Mouse (Mus musculus) frontal cortex, postnatal 36 days (tissue): Measurements from ENCODE around the gene Aanat.

Experiments used
- DNase-seq, 2 experiments: peaks; one replicate each; pipeline ENCODE4 v3.0.0; 2022; ENCODE audit warnings: low spot score in 2 of 2

Gene Aanat

GRCm38 (mm10) chr11:116586310-116586709 is at the start of gene Aanat:
Gene Aanat, plus strand, starts transcription at chr11:116586432.
- no peak for DNase-seq

- no peak for DNase-seq
Observed at GRCm38 (mm10) chr11:116536685-116537084, 49.5 kb upstream of the Aanat start.

GRCm38 (mm10) chr11:116537388-116537787 is 48.8 kb upstream of the Aanat start:
- DNase-seq, result no peak

GRCm38 (mm10) chr11:116538142-116538735 is 48.0 kb upstream of the Aanat start:
- no peak for DNase-seq

GRCm38 (mm10) chr11:116541183-116541582 is 45.0 kb upstream of the Aanat start:
- no peak for DNase-seq

- peak in 1 of 2 experiments; percentile 64 for DNase-seq
Observed at GRCm38 (mm10) chr11:116543110-116543509, 43.1 kb upstream of the Aanat start.

GRCm38 (mm10) chr11:116547296-116548060 is 38.8 kb upstream of the Aanat start:
- DNase-seq, result no peak

GRCm38 (mm10) chr11:116548780-116549179 is 37.5 kb upstream of the Aanat start:
- DNase-seq, result no peak

GRCm38 (mm10) chr11:116549273-116550038 is 36.8 kb upstream of the Aanat start:
- no peak for DNase-seq

- DNase-seq, result no peak
Observed at GRCm38 (mm10) chr11:116550748-116551147, 35.5 kb upstream of the Aanat start.

- DNase-seq, result peak in 1 of 2 experiments; percentile 70
Observed at GRCm38 (mm10) chr11:116552194-116552593, 34.0 kb upstream of the Aanat start.

- DNase-seq, result peak in 1 of 2 experiments; percentile 58
Observed at GRCm38 (mm10) chr11:116554171-116554878, 31.9 kb upstream of the Aanat start.

GRCm38 (mm10) chr11:116555572-116555971 is 30.7 kb upstream of the Aanat start:
- no peak for DNase-seq

- no peak for DNase-seq
Observed at GRCm38 (mm10) chr11:116556308-116556707, 29.9 kb upstream of the Aanat start.

- DNase-seq, result no peak
Observed at GRCm38 (mm10) chr11:116565283-116566041, 20.8 kb upstream of the Aanat start.

GRCm38 (mm10) chr11:116567531-116567930 is 18.7 kb upstream of the Aanat start:
- DNase-seq, result no peak

- no peak for DNase-seq
Observed at GRCm38 (mm10) chr11:116570821-116571220, 15.4 kb upstream of the Aanat start.

- DNase-seq, result no peak
Observed at GRCm38 (mm10) chr11:116571767-116572679, 14.2 kb upstream of the Aanat start.

GRCm38 (mm10) chr11:116572756-116573543 is 13.3 kb upstream of the Aanat start:
- DNase-seq, result peak; percentile 54 to 64
